Mouse (Mus musculus) mammary gland, adult 2 months (tissue): ENCODE results near the gene Cerk. TPM values are rescaled to one million over a fixed set of nuclear protein-coding genes. Genes with fewer than 3 reads are reported as not detected.

Source experiments
- polyA plus RNA-seq: library from polyadenylated mRNA; depleted of rRNA; stranded (reverse); fragments of >200 nt; gene quantifications from 2 replicates; pipeline ENCODE4 v1.2.3, GENCODE M21; 2012; ENCODE audit warnings: low replicate concordance; rRNA removed

Gene Cerk
- 34.6 and 44.4 TPM in 2 replicates for polyA plus RNA-seq

GRCm38 (mm10) chr15:86185689-86186569 lies at the start of gene Cerk:
TSS of gene Cerk (minus strand) at chr15:86186141.

GRCm38 (mm10) chr15:86213753-86214548 lies 28.0 kb upstream of the Cerk start, which contains the start of gene Tbc1d22a:
TSS of gene Tbc1d22a (plus strand) at chr15:86214459.

Other genes starting within 250 kb of the Cerk start
- 6.9 and 10.5 TPM in 2 replicates for gene Celsr1, start 152.4 kb downstream of the Cerk start, polyA plus RNA-seq
- 28.3 and 36.2 TPM in 2 replicates for gene Gramd4, start 128.4 kb downstream of the Cerk start, polyA plus RNA-seq
- 31.5 and 43.1 TPM in 2 replicates for gene Tbc1d22a, start 28.3 kb upstream of the Cerk start, polyA plus RNA-seq